Mouse (Mus musculus): ENCODE measurements around the gene Gramd1b.

GRCm38 (mm10) chr9:40320879-40321667 lies 210.1 kb downstream of the Gramd1b start:
- TF ChIP-seq POLR2A (IDR thresholded peaks at IDR 0.05; ENCODE audit: borderline replicate concordance, extremely low read depth, insufficient read depth, insufficient read length, poor library complexity, severe bottlenecking), result no peak
- TF ChIP-seq CTCF (IDR thresholded peaks at IDR 0.05; ENCODE audit: borderline replicate concordance, extremely low read depth, insufficient read depth, insufficient read length), result no peak

Measured in brain, embryonic 14.5 days (tissue).